Mouse (Mus musculus): ENCODE measurements around the gene Creb3l1.

GRCm38 (mm10) chr2:92065269-92065888 is 41.1 kb upstream of the Creb3l1 start:
- TF ChIP-seq POLR2A (IDR thresholded peaks at IDR 0.05; ENCODE audit: control insufficient read depth, low read depth, low read length) (no peak), CTCF (IDR thresholded peaks at IDR 0.05; ENCODE audit: control insufficient read depth, insufficient read depth, insufficient replicate concordance, low read depth, low read length) (no peak)
